Mouse (Mus musculus) spleen, adult 2 months (tissue): ENCODE results near the gene Prok2.

Experiments used
- CTCF ChIP-seq: fragments of 200-500 bp; IDR thresholded peaks from 2 replicates; pipeline ENCODE4 v1.5.1; 2011; ENCODE audit warnings: mild to moderate bottlenecking, inconsistent platforms; ENCODE audit not compliant: insufficient read depth, insufficient read length, insufficient replicate concordance; ENCODE audit errors: extremely low read depth
- POLR2A ChIP-seq: fragments of 200-500 bp; IDR thresholded peaks from 2 replicates; pipeline ENCODE4 v1.6.1; 2011; ENCODE audit warnings: low read depth, low read length, inconsistent platforms

DNA sequence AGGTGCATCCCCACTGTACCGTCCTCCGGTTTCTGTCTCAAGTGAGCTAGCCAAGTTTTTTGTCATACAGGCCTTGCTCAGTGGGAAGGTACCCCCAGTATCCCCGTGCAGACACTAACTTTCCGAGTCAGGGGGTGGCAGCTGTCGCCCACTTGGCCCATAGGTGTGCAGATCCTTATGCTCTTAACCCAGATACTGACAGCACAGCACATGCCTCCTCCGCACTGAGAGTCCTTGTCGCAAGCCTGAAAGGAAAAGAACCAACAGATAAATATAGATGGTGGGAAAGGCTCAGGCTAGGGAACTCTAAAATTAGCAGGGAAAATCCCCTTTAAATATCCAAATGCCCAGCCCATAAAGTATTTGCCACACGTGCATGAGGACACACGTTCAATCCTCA lies 3.8 kb downstream of the Prok2 start:
- TF ChIP-seq CTCF (no peak), POLR2A (no peak)
